Mouse (Mus musculus) left cerebral cortex, adult 2 months (tissue): ENCODE results near the gene Zswim2. TPM values are rescaled to one million over a fixed set of nuclear protein-coding genes. Genes with fewer than 3 reads are reported as not detected.

Experiments
- DNase-seq, 2 experiments: peaks; one replicate each; pipeline ENCODE4 v3.0.0; 2021 to 2022; ENCODE audit warnings: low spot score in 2 of 2, mixed read lengths in 1 of 2; ENCODE audit errors: extremely low spot score in 1 of 2
- H3K27ac ChIP-seq: fragments of 200-600 bp; 2 replicates; pipeline ENCODE4 v1.8.1; 2022
- H3K4me3 ChIP-seq: fragments of 200-600 bp; 2 replicates; pipeline ENCODE4 v1.8.1; 2022
- CTCF ChIP-seq: fragments of 200-600 bp; IDR thresholded peaks from 2 replicates; pipeline ENCODE4 v1.8.1; 2022; ENCODE audit warnings: antibody characterized with exemption, mild to moderate bottlenecking, moderate library complexity
- intact Hi-C: fragments of 180-260 bp; cut with DNase I; formaldehyde crosslinking; loops from one replicate; pipeline ENCODE4 v1.15.1; 2025
- total RNA-seq, 2 experiments: library from RNA; stranded (reverse); gene quantifications; 2 replicates each; pipeline ENCODE4 v1.2.3; 2021

Gene Zswim2
- total RNA-seq, 2 experiments from 2014 or later: not detected

- intact Hi-C loops: no loop called here
- no peak overlapping the region for H3K27ac ChIP-seq
- no peak overlapping the region for H3K4me3 ChIP-seq
- no peak for TF ChIP-seq CTCF
- no peak for DNase-seq
These were observed 47.3 kb downstream of the Zswim2 start for GRCm38 (mm10) chr2:83893701-83894100.

- Histone ChIP-seq H3K27ac (no peak overlapping the region), H3K4me3 (no peak overlapping the region)
- intact Hi-C loops: loop anchor here (5.0 kb wide), 1 partner anchor 72 kb away; the partner anchor contains the start of gene Fam171b
- DNase-seq: no peak
- TF ChIP-seq CTCF: no peak
These were observed 57.1 kb downstream of the Zswim2 start for GRCm38 (mm10) chr2:83883850-83884420.

Other genes with a start within 250 kb of the Zswim2 start
- gene Itgav, start 216.8 kb downstream of the Zswim2 start, total RNA-seq: 100 to 1,000 TPM; 135 to 149 TPM
- 100 to 1,000 TPM; 204 to 206 TPM for gene Fam171b, start 128.6 kb downstream of the Zswim2 start, total RNA-seq
- gene Gm13698, start 14.5 kb upstream of the Zswim2 start, total RNA-seq: 1 to 10 TPM; 1.6 to 1.7 TPM
- 1 to 10 TPM; 1.6 to 1.7 TPM for gene Gm13693, start 20.3 kb upstream of the Zswim2 start, total RNA-seq
- not detected for gene Gm13695, start 26.1 kb upstream of the Zswim2 start, total RNA-seq
- 1 to 10 TPM; 1.6 to 1.7 TPM for gene Gm13696, start 31.9 kb upstream of the Zswim2 start, total RNA-seq
- gene Gm13694, start 37.7 kb upstream of the Zswim2 start, total RNA-seq: 1 to 10 TPM; 1.6 to 1.7 TPM
- gene Gm13697, start 43.5 kb upstream of the Zswim2 start, total RNA-seq: 1 to 10 TPM; 1.6 to 1.7 TPM
- gene Gm13691, start 49.3 kb upstream of the Zswim2 start, total RNA-seq: 1 to 10 TPM; 1.6 to 1.7 TPM